Mouse (Mus musculus) C2C12 (cell line): ENCODE results near the gene Ecsit. TPM values are rescaled to one million over a fixed set of nuclear protein-coding genes. Genes with fewer than 3 reads are reported as not detected.

Source experiments
- H3K27me3 ChIP-seq: one replicate; pipeline ENCODE4 v1.6.1; 2011; ENCODE audit not compliant: control insufficient read depth, insufficient read depth, insufficient read length
- H3K36me3 ChIP-seq: one replicate; pipeline ENCODE4 v1.6.1; 2011; ENCODE audit not compliant: control insufficient read depth, insufficient read depth
- H3K4me3 ChIP-seq: one replicate; pipeline ENCODE4 v1.5.1; 2011; ENCODE audit warnings: mild to moderate bottlenecking, control low read depth; ENCODE audit not compliant: poor library complexity, insufficient read depth, severe bottlenecking
- H3K79me2 ChIP-seq: one replicate; pipeline ENCODE4 v1.6.1; 2011; ENCODE audit not compliant: control insufficient read depth, insufficient read depth
- H3K79me3 ChIP-seq: one replicate; pipeline ENCODE4 v1.6.1; 2011; ENCODE audit warnings: low read depth, control low read depth
- H3ac ChIP-seq: one replicate; pipeline ENCODE3; 2011; ENCODE audit warnings: low read depth; ENCODE audit not compliant: control insufficient read depth, insufficient read length
- CEBPB ChIP-seq: IDR thresholded peaks from one replicate; pipeline ENCODE4 v1.6.1; 2011; ENCODE audit warnings: low read depth, mild to moderate bottlenecking, control low read depth, moderate library complexity
- CTCF ChIP-seq: IDR thresholded peaks from one replicate; pipeline ENCODE4 v1.5.1; 2011; ENCODE audit not compliant: control insufficient read depth, insufficient read depth, insufficient read length
- FOSL1 ChIP-seq: IDR thresholded peaks from one replicate; pipeline ENCODE4 v1.8.0; 2011; ENCODE audit warnings: mild to moderate bottlenecking, low read length; ENCODE audit not compliant: poor library complexity, insufficient read depth, severe bottlenecking
- MAX ChIP-seq: IDR thresholded peaks from one replicate; pipeline ENCODE4 v1.6.1; 2011; ENCODE audit warnings: mild to moderate bottlenecking, control low read depth
- MYOD1 ChIP-seq: IDR thresholded peaks from one replicate; pipeline ENCODE4 v1.6.1; 2011; ENCODE audit warnings: low read depth; ENCODE audit not compliant: control insufficient read depth, insufficient read length
- MYOG ChIP-seq: IDR thresholded peaks from one replicate; pipeline ENCODE4 v1.6.1; 2011; ENCODE audit not compliant: control insufficient read depth, insufficient read length; ENCODE audit errors: extremely low read depth
- USF1 ChIP-seq: IDR thresholded peaks from one replicate; pipeline ENCODE4 v1.6.1; 2011; ENCODE audit warnings: low read depth, mild to moderate bottlenecking, control low read depth, moderate library complexity
- polyA plus RNA-seq: library from polyadenylated mRNA; unstranded; fragments of >200 nt; fragmentation: generic; extraction: Trizol; gene quantifications from one replicate; pipeline ENCODE4 v1.2.1, GENCODE M21; 2012; ENCODE audit warnings: missing spikeins

The Ecsit gene
- polyA plus RNA-seq, 1 experiment: 32.6 TPM

DNA sequence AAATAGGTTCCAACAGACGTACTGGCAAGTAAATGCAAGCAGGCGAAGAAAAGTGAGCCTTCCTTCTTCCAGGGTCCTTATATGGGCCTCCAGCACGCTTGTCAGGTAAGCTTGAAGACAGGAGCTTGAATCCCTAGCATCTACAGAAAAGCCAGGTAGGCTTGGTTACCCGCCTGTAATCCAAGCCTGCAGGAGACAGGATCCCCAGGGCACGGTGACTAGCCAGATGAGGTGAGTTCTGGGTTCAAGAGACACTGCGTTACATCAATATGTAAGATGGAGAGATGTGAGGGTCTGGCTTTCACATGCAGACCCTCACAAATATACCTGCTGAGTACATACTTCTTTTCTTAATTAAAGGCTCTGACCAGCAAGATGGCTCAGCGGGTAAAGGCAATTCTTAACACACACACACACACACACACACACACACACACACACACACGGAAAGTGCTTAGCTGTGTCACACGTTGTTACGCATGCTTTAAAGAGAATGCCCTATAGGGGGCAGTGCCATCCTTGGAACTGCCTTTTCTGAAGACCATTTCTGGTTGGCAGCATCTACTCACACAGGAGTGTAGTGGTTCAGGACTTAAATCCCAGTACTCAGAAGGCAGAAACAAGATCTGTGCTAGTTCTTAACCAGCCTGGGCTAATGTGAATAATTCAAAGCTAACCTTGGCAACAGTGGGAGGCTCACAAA, 32.7 kb upstream of the Ecsit start:
- Histone ChIP-seq H3K79me2 (peaks cover 30% of the 10 kb centered on the region), H3K27me3 (peaks cover 3% of the 10 kb centered on the region), H3K36me3 (peaks cover 6% of the 10 kb centered on the region), H3K4me3 (no peak overlapping the region), H3K79me3 (peaks cover 16% of the 10 kb centered on the region), H3ac (no peak overlapping the region)
- peak; percentile 7 for TF ChIP-seq CTCF
- no peak for TF ChIP-seq FOSL1

DNA sequence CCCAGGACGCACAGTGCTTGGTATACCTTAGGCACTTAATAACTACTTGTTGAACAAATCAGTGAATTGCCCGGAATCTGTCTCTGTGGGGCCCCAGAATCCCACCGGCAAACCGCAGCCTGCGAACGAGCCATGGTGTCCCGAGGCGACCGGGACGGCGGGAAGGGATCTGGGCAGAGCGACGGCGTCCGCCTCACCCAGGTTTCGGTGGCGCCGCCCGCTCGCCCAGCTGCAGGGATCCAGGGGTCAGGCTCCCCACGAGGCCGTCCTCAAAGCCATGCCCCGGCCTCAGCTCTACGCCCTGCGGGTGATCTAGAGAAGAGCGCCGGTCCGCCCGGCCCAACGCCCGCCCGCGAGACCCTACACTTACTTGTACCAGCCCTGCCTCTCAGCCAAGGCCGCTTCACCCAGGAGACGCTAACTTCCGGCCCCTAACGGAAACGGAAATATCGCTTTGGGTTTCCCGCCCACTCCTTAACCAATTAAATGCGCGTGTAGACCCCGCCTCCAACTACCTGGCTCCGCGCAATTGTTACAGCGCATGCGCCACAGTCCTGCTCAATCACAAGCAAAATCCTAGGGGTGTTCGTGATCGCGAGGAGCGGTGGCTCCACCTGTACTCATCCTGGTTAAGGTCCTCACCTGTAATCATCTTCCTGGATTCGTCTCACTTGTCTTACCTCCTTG, 31.6 kb upstream of the Ecsit start, which contains the start of gene Elof1:
Elof1 (minus strand) TSS at position 433 of the 687 bp plus-strand sequence.
- TF ChIP-seq CTCF: no peak
- TF ChIP-seq MYOG: no peak
- no peak for TF ChIP-seq MAX
- TF ChIP-seq USF1: no peak
- no peak for TF ChIP-seq MYOD1
- no peak for TF ChIP-seq CEBPB
- no peak for TF ChIP-seq FOSL1

DNA sequence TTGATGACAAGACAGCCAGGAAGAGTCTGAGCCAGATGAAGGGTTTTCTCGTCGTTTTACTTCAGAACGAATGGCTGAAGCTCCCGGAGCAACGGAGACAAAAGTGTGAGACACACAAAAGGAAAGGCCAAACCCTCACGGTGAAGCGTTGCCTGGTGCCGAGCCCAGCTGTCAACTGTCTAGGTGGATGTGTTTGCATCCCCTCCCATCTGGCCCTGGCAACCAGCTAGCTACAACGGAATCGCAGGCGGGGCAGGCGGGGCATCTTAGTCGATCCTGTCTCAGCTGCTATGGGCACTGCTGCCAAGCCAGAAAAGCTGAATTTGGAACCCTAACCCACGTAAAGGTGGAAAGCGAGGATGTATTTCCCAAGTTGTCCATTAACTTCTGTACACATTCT, 30.8 kb upstream of the Ecsit start:
- H3ac ChIP-seq: peak overlapping the region; percentile 72
- peak overlapping the region; percentile 61 for H3K4me3 ChIP-seq
- H3K36me3 ChIP-seq: peaks cover 15% of the 10 kb centered on the region
- peaks cover 30% of the 10 kb centered on the region for H3K79me2 ChIP-seq
- TF ChIP-seq MYOG (no peak), MYOD1 (no peak), CEBPB (no peak), CTCF (no peak), USF1 (no peak), MAX (no peak), FOSL1 (no peak)
- H3K27me3 ChIP-seq: no peaks in the 10 kb centered on the region
- H3K79me3 ChIP-seq: peaks cover 16% of the 10 kb centered on the region

More for the DNA sequence above, 31.6 kb upstream of the Ecsit start, which contains the start of gene Elof1:
- peaks cover 30% of the 10 kb centered on the region for H3K79me2 ChIP-seq
- peak within 1 kb of the TSS; percentile 61 for H3K4me3 ChIP-seq
- peak within 1 kb of the TSS; percentile 78 for H3ac ChIP-seq
- peaks cover 15% of the 10 kb centered on the region for H3K36me3 ChIP-seq
- peaks cover 16% of the 10 kb centered on the region for H3K79me3 ChIP-seq
- H3K27me3 ChIP-seq: no peaks in the 10 kb centered on the region

DNA sequence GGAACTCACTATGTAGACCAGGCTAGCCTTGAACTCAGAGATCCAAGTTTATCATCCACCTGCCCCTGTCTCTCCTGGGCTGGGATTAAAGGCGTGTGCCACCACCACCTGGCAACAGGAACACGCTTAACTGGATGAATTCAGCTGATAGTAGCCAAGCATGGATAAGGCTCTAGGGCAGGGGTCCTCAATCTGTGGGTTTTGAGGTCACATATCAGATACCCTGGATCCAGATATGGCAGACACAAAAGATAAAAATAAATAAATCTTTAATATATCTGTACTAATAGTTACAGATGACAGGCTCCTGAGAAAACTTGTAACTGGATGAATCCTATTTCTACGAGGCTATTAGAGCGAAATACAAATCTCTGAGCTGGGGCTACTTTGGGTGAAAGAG, 30.4 kb upstream of the Ecsit start:
- Histone ChIP-seq H3ac (no peak overlapping the region), H3K79me2 (peaks cover 30% of the 10 kb centered on the region), H3K36me3 (peaks cover 15% of the 10 kb centered on the region), H3K79me3 (peaks cover 16% of the 10 kb centered on the region), H3K4me3 (no peak overlapping the region), H3K27me3 (no peaks in the 10 kb centered on the region)
- TF ChIP-seq MAX (no peak), MYOG (no peak), CTCF (no peak), CEBPB (no peak), MYOD1 (no peak), FOSL1 (no peak), USF1 (no peak)

DNA sequence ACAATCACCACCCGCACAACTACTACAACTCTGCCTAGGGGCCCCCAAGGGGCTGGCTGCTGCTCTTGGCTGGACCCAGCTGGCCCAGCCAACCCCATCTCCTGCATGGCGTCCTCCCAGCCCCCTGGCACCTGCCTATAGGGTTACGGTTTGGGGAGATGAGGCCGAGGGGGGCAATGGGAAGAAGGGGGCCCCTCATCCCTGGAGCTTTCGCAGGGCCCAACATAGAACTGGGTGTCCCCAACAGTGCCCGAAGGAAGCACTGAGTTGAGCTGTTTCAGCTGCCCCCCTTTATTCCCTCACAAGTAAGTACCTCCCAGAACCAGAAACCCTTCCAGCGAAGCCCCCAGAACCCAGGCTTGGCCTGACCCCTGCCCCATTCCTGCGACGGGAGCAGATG, 23.0 kb upstream of the Ecsit start:
- H3K79me3 ChIP-seq: no peaks in the 10 kb centered on the region
- H3K79me2 ChIP-seq: no peaks in the 10 kb centered on the region
- no peak overlapping the region for H3ac ChIP-seq
- no peak overlapping the region for H3K4me3 ChIP-seq
- TF ChIP-seq MYOG (no peak), FOSL1 (no peak), USF1 (no peak), MAX (no peak), MYOD1 (no peak), CTCF (no peak), CEBPB (no peak)
- no peaks in the 10 kb centered on the region for H3K27me3 ChIP-seq
- peaks cover 12% of the 10 kb centered on the region for H3K36me3 ChIP-seq
